Mouse (Mus musculus): ENCODE measurements at regions not wholly inside any gene's neighbourhood (a gene's known extent, or its start where the extent isn't known, plus 50 kb on each side); places are given as distances from the start of the nearest gene placed in this dataset.

GRCm38 (mm10) chr1:35959729-35960128 is 108.5 kb upstream of the Hs6st1 start:
- H3K4me1 ChIP-seq (ENCODE audit: control insufficient read depth, insufficient read depth, low read length): no peaks in the 10 kb centered on the region
- H3K27ac ChIP-seq (ENCODE audit: insufficient read depth, low read depth, low read length): no peak overlapping the region
- TF ChIP-seq POLR2A (IDR thresholded peaks at IDR 0.05; ENCODE audit: insufficient read depth, low read depth, low read length) (no peak), CTCF (IDR thresholded peaks at IDR 0.05; ENCODE audit: insufficient read depth, low read depth, low read length) (no peak)
- WGBS: 93% methylated on average over 4 of the region's 4 CpGs
- H3K4me3 ChIP-seq (ENCODE audit: insufficient read depth, low read depth, low read length): no peak overlapping the region

GRCm38 (mm10) chr1:35960844-35961243 is 107.4 kb upstream of the Hs6st1 start:
- no peak overlapping the region for H3K4me3 ChIP-seq (ENCODE audit: insufficient read depth, low read depth, low read length)
- no peaks in the 10 kb centered on the region for H3K4me1 ChIP-seq (ENCODE audit: control insufficient read depth, insufficient read depth, low read length)
- no peak overlapping the region for H3K27ac ChIP-seq (ENCODE audit: insufficient read depth, low read depth, low read length)
- 95% methylated on average over 2 of the region's 2 CpGs for WGBS
- TF ChIP-seq CTCF (IDR thresholded peaks at IDR 0.05; ENCODE audit: insufficient read depth, low read depth, low read length) (no peak), POLR2A (IDR thresholded peaks at IDR 0.05; ENCODE audit: insufficient read depth, low read depth, low read length) (no peak)

GRCm38 (mm10) chr1:35961923-35962322 is 106.3 kb upstream of the Hs6st1 start:
- Histone ChIP-seq H3K4me3 (ENCODE audit: insufficient read depth, low read depth, low read length) (no peak overlapping the region), H3K27ac (ENCODE audit: insufficient read depth, low read depth, low read length) (no peak overlapping the region), H3K4me1 (ENCODE audit: control insufficient read depth, insufficient read depth, low read length) (no peaks in the 10 kb centered on the region)
- 92% methylated on average over 6 of the region's 6 CpGs for WGBS
- no peak for TF ChIP-seq POLR2A (IDR thresholded peaks at IDR 0.05; ENCODE audit: insufficient read depth, low read depth, low read length)
- no peak for TF ChIP-seq CTCF (IDR thresholded peaks at IDR 0.05; ENCODE audit: insufficient read depth, low read depth, low read length)

- Histone ChIP-seq H3K27ac (ENCODE audit: insufficient read depth, low read depth, low read length) (no peak overlapping the region), H3K4me1 (ENCODE audit: control insufficient read depth, insufficient read depth, low read length) (no peaks in the 10 kb centered on the region), H3K4me3 (ENCODE audit: insufficient read depth, low read depth, low read length) (no peak overlapping the region)
- TF ChIP-seq CTCF (IDR thresholded peaks at IDR 0.05; ENCODE audit: insufficient read depth, low read depth, low read length): no peak
- no peak for TF ChIP-seq POLR2A (IDR thresholded peaks at IDR 0.05; ENCODE audit: insufficient read depth, low read depth, low read length)
Observed at GRCm38 (mm10) chr1:35968489-35968888, 99.7 kb upstream of the Hs6st1 start.

- 86% methylated on average over 7 of the region's 7 CpGs for WGBS
- Histone ChIP-seq H3K27ac (ENCODE audit: insufficient read depth, low read depth, low read length) (no peak overlapping the region), H3K4me1 (ENCODE audit: control insufficient read depth, insufficient read depth, low read length) (no peaks in the 10 kb centered on the region), H3K4me3 (ENCODE audit: insufficient read depth, low read depth, low read length) (no peak overlapping the region)
- TF ChIP-seq CTCF (IDR thresholded peaks at IDR 0.05; ENCODE audit: insufficient read depth, low read depth, low read length) (no peak), POLR2A (IDR thresholded peaks at IDR 0.05; ENCODE audit: insufficient read depth, low read depth, low read length) (no peak)
Observed at GRCm38 (mm10) chr1:35971435-35972189, 96.6 kb upstream of the Hs6st1 start.

- no peak for TF ChIP-seq POLR2A (IDR thresholded peaks at IDR 0.05; ENCODE audit: insufficient read depth, low read depth, low read length)
- no peak for TF ChIP-seq CTCF (IDR thresholded peaks at IDR 0.05; ENCODE audit: insufficient read depth, low read depth, low read length)
- Histone ChIP-seq H3K4me3 (ENCODE audit: insufficient read depth, low read depth, low read length) (no peak overlapping the region), H3K4me1 (ENCODE audit: control insufficient read depth, insufficient read depth, low read length) (no peaks in the 10 kb centered on the region), H3K27ac (ENCODE audit: insufficient read depth, low read depth, low read length) (no peak overlapping the region)
- 62% methylated on average over 5 of the region's 5 CpGs for WGBS
Observed at GRCm38 (mm10) chr1:35972190-35972584, 96.0 kb upstream of the Hs6st1 start.

- TF ChIP-seq POLR2A (IDR thresholded peaks at IDR 0.05; ENCODE audit: insufficient read depth, low read depth, low read length): no peak
- no peak for TF ChIP-seq CTCF (IDR thresholded peaks at IDR 0.05; ENCODE audit: insufficient read depth, low read depth, low read length)
- Histone ChIP-seq H3K4me1 (ENCODE audit: control insufficient read depth, insufficient read depth, low read length) (no peaks in the 10 kb centered on the region), H3K4me3 (ENCODE audit: insufficient read depth, low read depth, low read length) (no peak overlapping the region), H3K27ac (ENCODE audit: insufficient read depth, low read depth, low read length) (no peak overlapping the region)
- WGBS: 32% methylated on average over 9 of the region's 9 CpGs
Observed at GRCm38 (mm10) chr1:35973386-35973785, 94.8 kb upstream of the Hs6st1 start.

GRCm38 (mm10) chr1:35975611-35976208 is 92.5 kb upstream of the Hs6st1 start:
- no peak overlapping the region for H3K27ac ChIP-seq (ENCODE audit: insufficient read depth, low read depth, low read length)
- TF ChIP-seq CTCF (IDR thresholded peaks at IDR 0.05; ENCODE audit: insufficient read depth, low read depth, low read length) (no peak), POLR2A (IDR thresholded peaks at IDR 0.05; ENCODE audit: insufficient read depth, low read depth, low read length) (no peak)
- no peak overlapping the region for H3K4me3 ChIP-seq (ENCODE audit: insufficient read depth, low read depth, low read length)
- WGBS: 83% methylated on average over 3 of the region's 3 CpGs
- no peaks in the 10 kb centered on the region for H3K4me1 ChIP-seq (ENCODE audit: control insufficient read depth, insufficient read depth, low read length)

- H3K4me3 ChIP-seq (ENCODE audit: insufficient read depth, low read depth, low read length): no peak overlapping the region
- no peaks in the 10 kb centered on the region for H3K4me1 ChIP-seq (ENCODE audit: control insufficient read depth, insufficient read depth, low read length)
- no peak for TF ChIP-seq POLR2A (IDR thresholded peaks at IDR 0.05; ENCODE audit: insufficient read depth, low read depth, low read length)
- TF ChIP-seq CTCF (IDR thresholded peaks at IDR 0.05; ENCODE audit: insufficient read depth, low read depth, low read length): no peak
- WGBS: 48% methylated on average over 2 of the region's 2 CpGs
- H3K27ac ChIP-seq (ENCODE audit: insufficient read depth, low read depth, low read length): no peak overlapping the region
Observed at GRCm38 (mm10) chr1:35976528-35976927, 91.7 kb upstream of the Hs6st1 start.

Data from olfactory bulb, adult 2 months (tissue).